Mouse (Mus musculus): ENCODE measurements around the gene Cacna1s. TPM values are rescaled to one million over a fixed set of nuclear protein-coding genes. Genes with fewer than 3 reads are reported as not detected.

The Cacna1s gene
- total RNA-seq (2018; cell fraction: chromatin; rRNA removed), result not detected
- not detected for total RNA-seq (2018; cell fraction: cytosol; rRNA removed)
- not detected for total RNA-seq (2018; cell fraction: nucleus; rRNA removed)
- polyA plus RNA-seq (2018), result not detected in 3 replicates

- Histone ChIP-seq H3K36me3 (ENCODE audit: inconsistent target) (no peaks in the 10 kb centered on the region), H3K4me3 (ENCODE audit: inconsistent target) (no peak within 1 kb of the TSS), H3K27ac (no peak within 1 kb of the TSS), H3K79me2 (ENCODE audit: inconsistent target) (no peaks in the 10 kb centered on the region)
- 74% methylated on average over 11 of the region's 11 CpGs for WGBS (ENCODE audit: missing documents)
These were observed at the start of gene Cacna1s for GRCm38 (mm10) chr1:136052547-136052946. TSS of gene Cacna1s (plus strand) at chr1:136052750.

- no peaks in the 10 kb centered on the region for H3K36me3 ChIP-seq (ENCODE audit: inconsistent target)
- no peak within 1 kb of the TSS for H3K27ac ChIP-seq
- no peak within 1 kb of the TSS for H3K4me3 ChIP-seq (ENCODE audit: inconsistent target)
- WGBS (ENCODE audit: missing documents), result 87% methylated on average over 3 of the region's 3 CpGs
- no peaks in the 10 kb centered on the region for H3K79me2 ChIP-seq (ENCODE audit: inconsistent target)
These were observed 46.2 kb upstream of the Cacna1s start, which contains the start of gene Igfn1 for GRCm38 (mm10) chr1:136006292-136006748. TSS of gene Igfn1 (minus strand) at chr1:136006342.

- 7% methylated on average over 37 of the region's 37 CpGs for WGBS (ENCODE audit: missing documents)
- H3K4me3 ChIP-seq (ENCODE audit: inconsistent target), result peak within 1 kb of the TSS; percentile 48
- no peaks in the 10 kb centered on the region for H3K36me3 ChIP-seq (ENCODE audit: inconsistent target)
- H3K27ac ChIP-seq, result no peak within 1 kb of the TSS
- H3K79me2 ChIP-seq (ENCODE audit: inconsistent target), result no peaks in the 10 kb centered on the region
These were observed 45.1 kb upstream of the Cacna1s start, which contains the start of gene Tmem9 for GRCm38 (mm10) chr1:136007211-136008158. TSS of gene Tmem9 (plus strand) at chr1:136008150.

GRCm38 (mm10) chr1:136008159-136008533 is 44.4 kb upstream of the Cacna1s start:
- WGBS (ENCODE audit: missing documents), result 17% methylated on average over 8 of the region's 8 CpGs
- Histone ChIP-seq H3K4me3 (ENCODE audit: inconsistent target) (peak overlapping the region; percentile 48), H3K79me2 (ENCODE audit: inconsistent target) (no peaks in the 10 kb centered on the region), H3K27ac (no peak overlapping the region), H3K36me3 (ENCODE audit: inconsistent target) (no peaks in the 10 kb centered on the region)

GRCm38 (mm10) chr1:136010247-136010646 is 42.3 kb upstream of the Cacna1s start:
- Histone ChIP-seq H3K27ac (no peak overlapping the region), H3K79me2 (ENCODE audit: inconsistent target) (no peaks in the 10 kb centered on the region), H3K36me3 (ENCODE audit: inconsistent target) (no peaks in the 10 kb centered on the region), H3K4me3 (ENCODE audit: inconsistent target) (no peak overlapping the region)
- WGBS (ENCODE audit: missing documents), result 89% methylated on average over 4 of the region's 4 CpGs

GRCm38 (mm10) chr1:136013513-136013912 is 39.0 kb upstream of the Cacna1s start:
- 93% methylated on average over 4 of the region's 4 CpGs for WGBS (ENCODE audit: missing documents)
- Histone ChIP-seq H3K36me3 (ENCODE audit: inconsistent target) (no peaks in the 10 kb centered on the region), H3K4me3 (ENCODE audit: inconsistent target) (no peak overlapping the region), H3K79me2 (ENCODE audit: inconsistent target) (no peaks in the 10 kb centered on the region), H3K27ac (no peak overlapping the region)

GRCm38 (mm10) chr1:136014796-136015502 is 37.6 kb upstream of the Cacna1s start:
- Histone ChIP-seq H3K27ac (no peak overlapping the region), H3K4me3 (ENCODE audit: inconsistent target) (no peak overlapping the region), H3K79me2 (ENCODE audit: inconsistent target) (no peaks in the 10 kb centered on the region), H3K36me3 (ENCODE audit: inconsistent target) (no peaks in the 10 kb centered on the region)
- 89% methylated on average over 2 of the region's 2 CpGs for WGBS (ENCODE audit: missing documents)

GRCm38 (mm10) chr1:136017307-136017706 is 35.2 kb upstream of the Cacna1s start:
- Histone ChIP-seq H3K36me3 (ENCODE audit: inconsistent target) (no peaks in the 10 kb centered on the region), H3K27ac (no peak overlapping the region), H3K79me2 (ENCODE audit: inconsistent target) (no peaks in the 10 kb centered on the region), H3K4me3 (ENCODE audit: inconsistent target) (peak overlapping the region; percentile 54)
- 87% methylated on average over 2 of the region's 2 CpGs for WGBS (ENCODE audit: missing documents)

- under 1% methylated on average over 22 of the region's 22 CpGs for WGBS (ENCODE audit: missing documents)
- no peaks in the 10 kb centered on the region for H3K36me3 ChIP-seq (ENCODE audit: inconsistent target)
- no peaks in the 10 kb centered on the region for H3K79me2 ChIP-seq (ENCODE audit: inconsistent target)
- H3K4me3 ChIP-seq (ENCODE audit: inconsistent target), result peak overlapping the region; percentile 54
- no peak overlapping the region for H3K27ac ChIP-seq
These were observed 34.6 kb upstream of the Cacna1s start for GRCm38 (mm10) chr1:136017907-136018313.

- Histone ChIP-seq H3K36me3 (ENCODE audit: inconsistent target) (no peaks in the 10 kb centered on the region), H3K27ac (no peak overlapping the region)
- 19% methylated on average over 24 of the region's 24 CpGs for WGBS (ENCODE audit: missing documents)
These were observed 34.0 kb upstream of the Cacna1s start for GRCm38 (mm10) chr1:136018390-136019189.

GRCm38 (mm10) chr1:136030201-136030600 is 22.3 kb upstream of the Cacna1s start:
- Histone ChIP-seq H3K27ac (no peak overlapping the region), H3K4me3 (ENCODE audit: inconsistent target) (no peak overlapping the region), H3K36me3 (ENCODE audit: inconsistent target) (no peaks in the 10 kb centered on the region), H3K79me2 (ENCODE audit: inconsistent target) (no peaks in the 10 kb centered on the region)
- 95% methylated on average over 7 of the region's 7 CpGs for WGBS (ENCODE audit: missing documents)

More at GRCm38 (mm10) chr1:136018390-136019189, 34.0 kb upstream of the Cacna1s start:
- Histone ChIP-seq H3K4me3 (ENCODE audit: inconsistent target) (peak overlapping the region; percentile 54), H3K79me2 (ENCODE audit: inconsistent target) (no peaks in the 10 kb centered on the region)

- Histone ChIP-seq H3K79me2 (ENCODE audit: inconsistent target) (no peaks in the 10 kb centered on the region), H3K27ac (no peak overlapping the region), H3K36me3 (ENCODE audit: inconsistent target) (no peaks in the 10 kb centered on the region), H3K4me3 (ENCODE audit: inconsistent target) (no peak overlapping the region)
- 79% methylated on average over 6 of the region's 8 CpGs for WGBS (ENCODE audit: missing documents)
These were observed 20.9 kb upstream of the Cacna1s start for GRCm38 (mm10) chr1:136031697-136032096.

GRCm38 (mm10) chr1:136032961-136033360 is 19.6 kb upstream of the Cacna1s start:
- Histone ChIP-seq H3K27ac (no peak overlapping the region), H3K4me3 (ENCODE audit: inconsistent target) (no peak overlapping the region), H3K36me3 (ENCODE audit: inconsistent target) (no peaks in the 10 kb centered on the region), H3K79me2 (ENCODE audit: inconsistent target) (no peaks in the 10 kb centered on the region)
- WGBS (ENCODE audit: missing documents), result 76% methylated on average over 7 of the region's 7 CpGs
